Mouse (Mus musculus): ENCODE measurements around the gene Olfr575.

DNA sequence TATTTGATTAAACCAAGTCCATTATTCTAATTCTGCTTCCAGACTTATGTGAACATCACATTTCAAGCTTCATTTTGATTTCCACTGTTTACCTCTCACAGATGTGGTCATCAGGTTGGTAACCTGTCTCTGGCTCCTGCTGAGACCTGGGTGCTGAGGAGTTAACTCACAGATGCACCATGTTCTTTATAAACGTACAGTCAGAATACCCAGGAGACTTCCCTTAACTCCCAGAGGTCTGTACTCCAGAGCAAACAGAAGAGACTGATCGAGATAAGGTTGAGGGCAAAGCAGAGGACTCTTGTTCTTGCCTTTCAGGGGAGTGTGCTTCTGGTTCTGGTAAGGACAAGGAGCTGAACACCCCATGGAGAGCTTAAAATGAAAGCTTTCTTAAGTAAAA, 3.8 kb upstream of the Olfr575 start, which contains the start of gene Olfr576:
- TF ChIP-seq USF1 (IDR thresholded peaks at IDR 0.05; ENCODE audit: low read depth) (no peak), MAX (IDR thresholded peaks at IDR 0.05; ENCODE audit: low read depth) (no peak), POLR2A (IDR thresholded peaks at IDR 0.05; ENCODE audit: insufficient read length, low read depth) (no peak), MYOG (IDR thresholded peaks at IDR 0.05; ENCODE audit: control insufficient read depth in 1 of 3, insufficient read depth in 1 of 3, insufficient read length in 2 of 3, low read depth in 2 of 3) (no peak), TCF12 (IDR thresholded peaks at IDR 0.05; ENCODE audit: insufficient read depth, poor library complexity, severe bottlenecking) (no peak), MYOD1 (IDR thresholded peaks at IDR 0.05; ENCODE audit: control insufficient read depth in 1 of 3, insufficient read length in 2 of 3, low read depth in 2 of 3) (no peak), POLR2AphosphoS2 (IDR thresholded peaks at IDR 0.05; ENCODE audit: insufficient read length, low read depth) (no peak), REST (IDR thresholded peaks at IDR 0.05; ENCODE audit: insufficient read depth, insufficient read length) (no peak), CEBPB (IDR thresholded peaks at IDR 0.05; ENCODE audit: insufficient read depth, poor library complexity, severe bottlenecking) (no peak), E2F4 (IDR thresholded peaks at IDR 0.05; ENCODE audit: insufficient read depth) (no peak)

Data from myocyte (in vitro differentiated cells).